Mouse (Mus musculus) urinary bladder, postnatal 4 days (tissue): Measurements from ENCODE around the gene Lrrc8d.

ENCODE experiments used
- DNase-seq, 2 experiments: peaks; one replicate each; pipeline ENCODE4 v3.0.0; 2021 to 2022; ENCODE audit warnings: low spot score in 2 of 2

Lrrc8d gene

DNA sequence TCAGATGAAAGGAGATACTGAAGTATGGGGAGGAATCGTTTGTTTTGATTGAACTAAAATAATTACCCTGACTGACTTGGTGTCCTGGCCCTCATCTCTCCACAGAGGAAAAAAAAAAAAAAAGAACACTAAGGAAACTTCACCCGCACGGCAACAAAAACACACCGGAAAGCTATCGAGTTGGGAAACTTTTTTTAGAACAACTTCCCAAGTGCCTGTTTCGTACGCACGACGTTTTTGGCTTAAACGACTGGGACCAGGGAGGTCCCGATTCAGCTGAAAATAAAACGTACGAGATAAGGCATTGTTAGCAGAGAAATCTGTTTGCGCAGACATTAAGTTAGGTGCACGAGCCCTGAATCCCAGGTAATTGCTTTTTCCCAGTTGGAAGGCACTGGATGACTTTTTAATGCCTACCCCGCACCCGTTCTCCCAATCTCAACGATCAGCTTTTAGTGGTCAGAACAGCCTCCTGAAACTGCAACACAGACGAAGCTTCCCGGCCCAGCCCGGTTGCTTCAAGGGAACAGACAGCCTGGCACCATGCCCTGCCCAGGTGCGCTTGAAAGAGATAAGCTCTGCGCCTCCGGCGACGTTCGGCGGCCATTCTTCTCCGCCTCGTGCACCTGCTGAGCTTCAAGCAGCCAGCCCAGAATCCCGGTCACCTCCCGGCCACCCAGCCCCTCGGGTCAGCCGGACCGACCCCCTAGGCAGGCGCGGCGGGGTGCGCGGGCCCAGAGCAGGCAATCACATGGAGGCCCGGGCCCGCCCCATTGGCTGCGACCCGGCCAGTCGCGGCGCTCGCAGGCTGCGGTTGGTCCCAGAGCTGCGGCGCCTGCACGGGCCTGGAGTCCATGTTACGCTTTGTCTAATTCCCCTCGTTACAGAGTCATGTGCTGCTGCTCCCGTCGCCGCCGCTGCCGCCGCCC, at the start of gene Lrrc8d:
TSS of gene Lrrc8d (plus strand) at position 829 of the 929 bp plus-strand sequence.
- peak; percentile 78 to 85 for DNase-seq

DNA sequence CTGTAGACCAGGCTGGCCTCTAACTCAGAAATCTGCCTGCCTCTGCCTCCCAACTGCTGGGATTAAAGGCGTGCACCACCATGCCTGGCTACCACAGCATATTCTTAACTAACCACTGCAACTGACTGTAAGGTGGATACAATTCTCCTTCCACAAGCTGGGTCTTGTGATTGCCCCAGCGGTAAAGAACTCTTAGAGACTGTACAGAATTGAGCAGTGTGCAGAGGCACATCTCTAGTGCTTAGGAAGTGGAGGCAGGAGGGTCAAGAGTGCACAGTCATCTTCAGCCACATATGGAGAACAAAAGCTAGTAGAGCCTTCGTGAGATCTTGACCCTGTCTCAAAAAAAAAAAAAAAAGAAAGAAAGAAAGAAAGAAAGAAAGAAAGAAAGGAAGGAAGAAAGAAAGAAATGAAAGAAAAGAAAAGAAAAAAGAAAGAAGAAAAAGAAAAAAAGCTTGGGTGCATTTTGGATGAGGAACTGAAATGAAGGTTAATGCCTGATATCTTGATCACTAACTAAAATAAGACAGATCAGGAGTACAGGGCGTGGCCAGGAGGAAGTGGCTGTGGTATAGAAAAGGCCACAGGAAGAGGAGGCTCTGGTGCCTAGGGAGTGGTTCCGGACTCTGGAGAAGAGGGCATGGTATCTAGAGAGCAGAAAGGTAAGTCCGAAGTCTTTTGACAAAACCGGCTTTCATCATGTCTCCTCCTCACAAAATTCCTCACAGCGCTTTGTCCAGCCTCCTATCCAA, 48.9 kb upstream of the Lrrc8d start:
- DNase-seq = no peak

DNA sequence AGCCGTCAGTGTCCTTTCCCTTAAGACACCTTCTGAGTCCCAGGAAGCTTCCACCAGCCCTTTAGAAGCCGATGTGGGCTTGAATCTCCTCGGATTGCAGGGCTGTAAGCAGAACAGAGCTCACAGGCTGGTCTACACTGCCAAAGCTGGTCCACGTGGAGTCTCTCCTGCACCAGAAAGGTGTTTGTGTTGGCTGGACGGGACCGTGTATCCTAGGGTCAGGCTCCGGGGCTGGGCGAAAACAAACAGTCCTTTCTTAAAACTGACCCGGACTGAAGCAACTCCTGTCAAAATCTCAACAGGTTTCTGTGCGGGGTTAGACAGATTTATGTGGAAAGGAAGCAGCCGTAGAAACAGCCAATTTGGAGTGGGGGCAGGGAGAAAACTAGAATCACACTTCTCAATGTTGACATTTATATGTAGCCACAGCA, 48.2 kb upstream of the Lrrc8d start:
- DNase-seq = no peak

DNA sequence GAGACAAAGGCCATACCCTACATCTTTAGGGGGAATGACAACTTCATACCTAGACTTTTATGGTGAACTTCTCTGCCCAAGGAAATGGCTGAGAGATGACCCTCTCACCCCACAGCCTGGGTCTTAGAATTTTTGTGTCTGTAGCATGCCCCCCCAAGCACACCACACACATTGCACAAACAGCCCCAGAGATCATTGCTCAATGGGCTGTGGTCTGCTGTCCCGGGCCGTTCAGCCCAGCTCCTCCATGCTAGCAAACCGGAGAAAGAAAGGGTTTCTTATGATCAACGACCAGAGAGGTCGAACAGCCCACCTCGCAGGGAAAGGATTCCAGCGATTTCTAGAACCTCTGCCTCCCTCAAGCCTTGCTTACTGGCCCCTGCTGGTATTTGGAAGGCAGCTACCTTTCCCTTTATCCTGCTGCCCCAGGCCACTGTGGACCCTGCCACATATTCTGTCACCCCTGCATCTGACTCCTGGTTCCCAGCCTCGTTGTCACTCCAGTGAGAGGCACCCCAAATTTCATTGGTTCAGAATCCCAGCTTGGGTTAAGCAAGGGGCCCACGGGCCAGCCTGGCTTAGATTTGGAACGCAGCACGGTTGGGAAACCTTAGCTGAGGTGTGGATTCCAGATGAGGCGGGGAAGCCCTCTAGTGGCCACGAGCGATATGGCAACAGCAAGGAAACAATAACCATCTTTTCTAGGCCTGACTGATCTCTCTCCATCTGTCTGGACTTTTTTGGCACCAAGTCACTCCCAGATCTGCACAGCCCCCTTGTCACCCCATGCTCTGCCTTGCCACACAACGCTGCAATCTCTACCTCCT, 45.3 kb upstream of the Lrrc8d start:
- DNase-seq = peak; percentile 63 to 84

DNA sequence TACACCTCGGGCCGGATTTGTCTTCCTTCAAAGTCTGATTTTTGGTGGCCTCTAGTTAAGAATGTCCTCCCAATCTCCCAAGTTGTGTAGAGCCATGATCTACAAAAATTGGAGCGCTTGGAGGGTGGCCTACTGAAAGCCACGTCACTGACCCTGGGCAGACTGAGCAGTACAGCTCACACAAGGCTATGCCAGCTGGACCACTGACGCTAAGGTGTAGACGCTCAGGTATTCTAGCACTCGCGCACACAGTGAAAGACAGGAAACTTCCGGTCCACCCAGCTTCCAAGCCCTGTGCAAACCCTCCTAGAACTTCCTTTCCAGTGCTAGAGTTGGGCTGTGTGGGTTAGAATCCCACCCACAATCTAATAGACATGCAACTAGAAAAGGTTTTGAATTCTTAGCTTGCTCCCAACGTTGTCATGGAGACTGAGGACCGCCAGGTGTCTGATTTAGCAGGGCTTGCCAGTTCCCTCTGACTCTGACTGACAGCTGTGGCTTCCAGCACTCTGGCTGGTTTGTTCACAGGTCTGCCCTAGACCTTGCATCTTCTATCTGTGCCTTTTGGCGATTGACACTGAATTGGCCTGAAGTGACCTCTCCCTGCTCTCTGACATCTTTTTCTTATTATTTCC, 44.6 kb upstream of the Lrrc8d start:
- no peak for DNase-seq

DNA sequence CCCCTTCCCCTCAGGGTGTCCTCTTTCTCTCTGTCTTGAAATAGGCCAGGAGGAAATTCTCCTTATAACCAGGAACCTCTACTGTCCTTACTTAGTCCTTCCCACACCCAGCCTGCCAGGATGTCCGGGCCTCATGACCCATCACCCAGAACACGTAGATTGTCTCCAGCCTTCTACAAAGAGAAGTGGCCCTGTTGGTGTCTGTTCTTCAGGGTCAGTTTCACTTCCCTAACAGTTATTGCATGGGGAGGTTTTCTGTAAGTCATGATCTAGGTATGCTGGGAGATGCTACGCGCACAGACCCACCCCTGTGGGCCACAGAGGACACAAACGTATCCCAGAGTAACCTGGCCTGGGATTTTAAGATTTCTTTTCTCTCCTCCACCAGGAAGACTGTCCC, 37.9 kb upstream of the Lrrc8d start:
- no peak for DNase-seq

DNA sequence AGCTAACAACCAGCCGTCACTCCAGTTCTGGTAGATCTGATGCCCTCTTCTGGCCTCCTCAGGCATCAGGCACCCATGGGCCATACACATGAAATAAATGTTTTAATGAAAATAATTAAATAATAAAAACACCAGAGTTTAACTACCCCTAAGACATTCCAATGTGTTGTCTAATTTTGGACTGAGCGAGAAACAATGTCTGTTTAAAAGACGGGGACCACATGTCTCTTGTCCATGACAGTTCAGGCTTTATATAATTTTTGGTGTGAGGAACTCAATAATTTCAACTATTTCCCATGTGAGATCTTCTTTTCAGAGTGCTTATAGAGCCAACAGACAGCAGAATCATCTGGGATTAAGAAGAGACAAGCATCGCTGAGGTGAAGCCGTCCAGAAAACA, 32.8 kb upstream of the Lrrc8d start:
- DNase-seq = no peak

DNA sequence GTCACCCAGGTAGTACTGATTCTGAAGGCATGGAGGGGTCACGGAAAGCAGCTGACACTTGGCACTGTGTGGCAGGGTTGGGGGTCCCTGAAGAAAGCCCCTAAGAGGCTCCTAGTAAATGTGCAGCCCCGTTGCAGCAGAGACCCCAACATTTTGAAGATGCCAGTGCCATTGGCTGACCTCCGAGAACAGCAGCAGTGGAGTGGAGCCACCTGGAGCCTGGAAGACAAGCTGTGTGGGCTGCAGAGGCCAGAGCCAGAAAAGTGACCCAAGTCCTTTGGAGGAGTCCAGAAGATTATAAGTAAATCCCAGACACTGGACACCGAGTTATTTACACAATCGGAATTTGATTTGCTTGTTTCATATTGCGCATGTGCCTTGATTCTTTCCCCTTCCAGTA, 32.4 kb upstream of the Lrrc8d start:
- DNase-seq = no peak

DNA sequence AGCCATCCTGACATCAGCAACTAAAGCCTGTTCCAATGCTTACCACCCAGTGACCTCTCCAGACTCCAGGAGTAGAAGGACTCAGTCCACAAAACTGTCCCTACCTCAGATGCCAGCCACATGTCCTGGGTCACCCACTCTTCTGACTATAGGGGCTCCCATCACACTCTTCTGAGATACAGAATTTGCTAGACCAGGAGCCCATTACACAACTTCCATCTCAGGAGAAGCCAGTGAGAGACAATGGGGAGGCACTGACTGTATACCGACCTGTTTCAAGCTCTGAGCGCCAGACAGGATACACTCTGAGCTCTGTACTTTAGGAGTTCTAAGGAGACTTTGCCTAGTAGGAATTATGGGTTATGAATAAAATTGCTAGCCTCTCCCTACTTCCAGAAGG, 30.7 kb upstream of the Lrrc8d start:
- no peak for DNase-seq

DNA sequence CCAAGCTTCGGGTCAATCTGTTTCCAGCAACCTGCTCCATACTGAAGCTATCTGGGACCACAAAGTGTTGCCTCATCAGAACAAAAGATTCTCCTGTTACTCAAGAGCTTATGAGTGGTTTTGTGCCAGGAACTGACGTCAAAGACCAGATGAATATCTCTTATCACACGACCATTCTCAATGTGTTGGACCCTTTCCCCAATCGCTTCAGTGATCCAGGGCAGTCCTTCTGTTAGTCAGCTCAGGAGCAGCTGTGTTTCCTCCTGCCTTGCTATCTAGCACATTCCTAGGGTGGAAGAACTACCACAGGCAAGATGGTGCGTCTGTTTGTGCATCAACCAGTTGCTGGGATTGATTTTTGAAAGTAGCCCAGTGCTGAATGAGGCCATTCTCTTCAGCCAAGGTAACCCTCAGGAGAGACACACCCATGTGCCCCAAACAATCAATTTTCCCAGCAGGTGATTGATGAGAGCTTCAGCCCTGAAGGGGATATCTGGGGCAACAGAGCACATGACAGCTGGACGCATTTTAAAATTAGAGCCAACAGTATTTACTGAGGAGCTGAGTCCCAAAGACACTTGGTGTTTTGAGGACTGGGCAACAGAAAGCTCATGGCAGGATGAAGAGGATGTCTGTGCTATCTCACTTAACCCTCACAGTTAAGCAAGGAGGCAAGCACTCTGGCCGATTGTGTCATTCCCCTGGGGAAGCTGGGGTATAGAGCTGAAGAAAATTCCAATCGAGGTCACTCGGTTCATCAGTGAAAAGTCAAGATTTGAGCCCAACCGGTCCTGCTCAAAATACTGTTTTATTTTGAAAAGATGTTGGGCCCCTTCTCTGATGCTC, 30.0 kb upstream of the Lrrc8d start:
- DNase-seq = no peak

DNA sequence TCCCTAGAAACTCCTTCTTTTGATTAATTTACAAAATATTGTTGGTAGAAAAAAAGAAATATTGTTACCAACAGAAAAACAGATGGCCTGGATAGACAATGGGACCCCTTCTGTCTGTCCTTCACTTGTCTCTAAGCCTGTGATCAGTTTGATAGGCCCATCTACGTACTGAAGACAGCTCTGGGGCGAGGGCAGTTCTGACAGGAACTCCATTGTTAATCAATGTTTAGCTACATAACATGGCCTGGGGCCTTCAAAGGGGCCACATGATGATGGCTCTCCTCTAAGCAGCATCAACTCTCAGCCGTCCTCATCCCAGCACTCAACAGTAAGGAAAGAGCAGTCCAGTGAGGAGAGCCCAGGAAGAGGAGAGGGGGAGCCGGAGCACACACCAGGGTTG, 27.4 kb upstream of the Lrrc8d start:
- DNase-seq = no peak

DNA sequence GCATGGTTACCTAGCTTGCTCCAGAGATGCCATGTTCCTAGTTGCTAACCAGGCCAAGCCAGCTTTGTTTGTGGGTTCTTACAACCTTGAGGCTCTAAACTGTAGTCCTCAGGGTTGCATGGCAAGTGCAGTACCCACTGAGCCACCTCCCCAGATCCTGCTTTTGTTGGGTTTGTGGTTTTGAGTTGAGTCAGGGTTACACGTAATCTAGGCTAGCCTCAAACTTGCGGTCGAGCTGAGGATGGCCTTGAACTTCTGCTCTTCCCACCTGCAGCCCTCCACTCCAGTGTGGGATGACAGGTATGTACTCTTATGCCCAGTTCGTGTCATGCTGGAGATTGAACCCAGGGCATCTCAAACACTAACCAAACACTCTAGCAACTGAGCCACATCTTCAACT, 24.3 kb upstream of the Lrrc8d start:
- DNase-seq = no peak

DNA sequence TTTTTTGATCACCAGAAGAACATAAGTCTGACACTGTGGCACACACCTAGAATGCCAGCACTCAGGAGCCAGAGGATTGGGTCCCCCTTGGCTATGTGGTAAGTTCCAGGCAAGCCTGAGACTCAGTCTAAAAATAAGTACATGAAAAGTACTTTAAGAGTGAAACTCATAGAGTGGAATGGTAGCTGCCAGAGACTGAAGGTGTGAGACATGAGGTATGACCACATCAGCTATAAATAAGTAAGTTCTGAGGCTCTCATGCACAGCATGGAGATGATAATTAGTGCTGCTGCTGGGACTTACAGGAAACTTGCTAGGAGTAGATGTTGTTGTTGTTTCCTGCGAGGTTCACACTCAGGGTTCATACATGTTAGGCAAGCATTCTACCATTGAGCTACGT, 22.7 kb upstream of the Lrrc8d start:
- DNase-seq = no peak

DNA sequence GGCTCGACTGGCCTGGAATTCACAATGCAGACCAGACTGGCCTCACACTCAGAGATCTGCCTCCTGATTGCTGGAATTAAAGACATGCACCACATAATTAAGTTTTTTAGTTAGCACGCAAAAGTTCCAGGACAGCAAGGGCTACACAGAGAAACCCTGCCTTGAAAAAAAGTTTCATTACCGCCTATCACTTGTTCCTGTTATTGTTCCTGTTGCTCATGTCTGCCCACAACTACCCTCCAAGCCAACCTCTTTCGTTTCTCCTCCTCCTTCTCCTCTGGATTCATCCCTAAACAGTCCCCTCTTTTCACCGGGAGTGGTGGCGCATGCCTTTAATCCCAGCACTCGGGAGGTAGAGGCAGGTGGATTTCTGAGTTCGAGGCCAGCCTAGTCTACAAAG, 21.5 kb upstream of the Lrrc8d start:
- DNase-seq = no peak

DNA sequence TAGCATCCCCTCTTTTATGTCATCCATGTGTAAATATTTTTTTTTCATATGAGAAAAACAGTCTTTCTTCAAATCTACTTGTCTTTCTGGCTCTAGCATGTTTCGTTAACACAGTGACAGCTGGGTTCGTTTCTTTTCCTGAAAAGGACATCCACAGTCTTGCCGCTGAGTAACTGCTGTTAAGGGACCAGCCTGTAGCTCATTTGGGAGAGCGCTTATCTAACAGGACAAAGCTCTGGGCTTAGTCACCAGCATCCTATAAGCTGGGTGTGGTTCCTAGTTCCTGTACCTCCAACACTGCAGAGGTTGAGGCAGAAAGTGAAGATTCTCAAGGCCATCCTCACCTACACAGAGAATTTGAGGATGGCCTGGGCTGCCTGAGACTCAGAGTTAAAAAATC, 20.5 kb upstream of the Lrrc8d start:
- no peak for DNase-seq

DNA sequence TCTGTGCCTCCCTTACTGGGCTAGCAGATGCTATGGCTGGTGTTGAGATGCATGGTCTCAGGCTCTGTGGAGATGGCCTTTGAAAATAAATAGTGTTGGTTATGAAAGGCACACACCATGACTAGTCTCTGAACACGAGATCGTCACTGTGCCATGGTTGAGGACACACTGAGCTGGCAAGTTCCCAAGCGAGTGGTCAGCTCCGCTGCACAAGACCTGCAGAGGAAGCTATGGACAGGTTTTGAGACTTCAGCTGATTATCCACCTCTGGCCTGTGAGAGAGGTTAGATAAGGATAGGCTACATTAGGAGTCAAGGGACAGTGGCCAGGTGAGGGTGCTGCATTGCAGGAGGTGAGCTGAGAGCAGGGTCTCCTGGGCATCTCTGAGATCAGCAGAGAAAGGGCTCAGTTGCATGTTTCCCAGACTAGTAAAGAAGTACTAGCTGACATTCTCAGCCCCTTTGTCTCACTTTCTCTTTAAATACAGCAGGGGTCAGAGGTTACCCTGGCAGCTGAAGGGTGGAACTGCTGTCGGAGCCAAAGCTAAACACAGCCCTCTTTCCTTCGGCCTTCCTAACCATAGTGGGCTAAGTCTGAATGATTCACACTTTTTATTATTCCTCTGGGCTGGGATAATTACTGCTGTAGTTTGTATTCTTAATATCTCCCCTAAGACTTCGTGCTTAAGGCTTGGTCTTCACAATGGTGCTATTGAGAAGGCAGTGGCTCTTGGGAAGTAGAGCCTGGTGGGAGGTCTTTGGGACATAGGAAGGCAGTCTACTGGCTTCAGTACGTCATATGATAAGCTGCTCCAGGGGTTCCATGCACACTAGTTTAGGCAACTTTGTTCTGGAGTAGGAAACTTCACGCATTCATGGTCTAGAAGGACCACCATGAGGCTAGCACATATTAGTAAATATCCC, 19.6 kb upstream of the Lrrc8d start:
- DNase-seq = no peak

DNA sequence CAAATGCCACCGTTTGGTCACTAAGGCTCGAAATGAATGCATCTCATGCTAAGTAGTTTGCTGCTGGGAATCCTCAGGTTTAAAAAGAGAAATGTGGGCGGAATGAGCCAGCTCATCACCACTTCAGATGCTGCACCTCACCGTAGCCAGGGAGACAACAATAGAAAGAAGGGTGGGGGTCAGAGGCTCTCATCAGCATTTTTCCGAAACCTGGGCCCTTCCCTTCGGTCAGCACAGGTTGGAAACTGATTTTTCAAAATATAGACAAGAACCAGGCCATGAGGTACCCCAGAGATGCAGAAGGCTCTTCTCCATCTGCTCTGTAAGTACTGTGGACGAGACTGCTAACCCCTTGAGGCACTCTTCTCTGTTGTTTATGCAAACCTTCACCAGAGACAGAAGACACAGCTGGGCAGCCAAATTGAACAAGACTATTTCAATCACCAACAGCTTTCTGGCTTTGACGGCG, 17.6 kb upstream of the Lrrc8d start:
- DNase-seq = no peak

DNA sequence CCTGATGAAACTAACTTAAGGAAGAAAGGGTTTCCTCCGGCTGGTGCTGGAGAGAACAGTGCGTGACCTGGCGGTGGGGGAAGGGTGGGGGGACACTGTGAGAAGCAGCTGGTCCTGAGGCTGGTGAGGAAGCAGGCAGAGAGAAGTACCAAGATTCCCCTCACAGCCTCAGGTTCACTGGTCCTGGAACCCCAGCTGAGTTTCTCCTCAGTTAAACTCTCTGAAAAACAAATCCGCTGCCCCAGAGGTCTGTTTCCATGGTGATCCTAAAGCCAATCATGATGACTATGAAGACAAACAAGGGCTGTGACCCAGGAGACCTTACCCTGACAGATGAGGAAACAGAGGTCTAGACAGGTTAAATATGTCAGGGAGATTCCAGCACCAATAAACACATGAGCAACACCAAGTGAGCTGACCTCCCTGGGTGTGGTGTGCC, 15.8 kb upstream of the Lrrc8d start:
- no peak for DNase-seq

DNA sequence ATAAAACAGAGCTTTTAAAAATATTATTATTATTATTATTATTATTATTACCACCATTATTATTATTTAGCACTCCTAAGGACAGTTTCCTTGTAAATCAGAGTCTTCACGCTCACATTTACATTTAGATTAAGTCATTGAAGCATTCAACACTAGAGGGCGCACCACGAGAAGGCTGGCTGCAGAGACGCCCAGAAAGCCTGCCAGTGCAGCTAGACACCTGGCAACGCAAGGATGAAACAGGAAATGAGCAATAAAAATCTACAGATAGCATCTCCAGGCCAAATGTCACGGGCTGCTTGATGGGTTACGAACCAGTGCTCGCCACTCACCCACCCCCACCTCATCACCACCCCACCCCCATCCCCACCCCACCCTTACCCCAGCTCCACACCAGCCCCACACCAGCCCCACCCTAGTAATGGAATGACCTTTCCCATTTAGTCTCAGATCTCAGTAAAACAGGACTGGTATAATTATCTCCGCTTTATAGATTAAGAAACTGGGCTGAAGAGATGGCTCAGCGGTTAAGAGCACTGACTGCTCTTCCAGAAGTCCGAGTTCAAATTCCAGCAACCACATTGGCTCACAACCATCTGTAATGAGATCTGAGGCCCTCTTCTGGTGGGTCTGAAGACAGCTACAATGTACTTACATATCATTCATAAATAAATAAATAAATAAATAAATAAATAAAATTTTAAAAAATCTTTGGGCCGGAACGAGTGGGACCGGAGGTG, 14.7 kb upstream of the Lrrc8d start:
- DNase-seq = peak; percentile 58 to 78
